Mouse (Mus musculus): ENCODE results near the gene Tfb2m.

GRCm38 (mm10) chr1:179592972-179593371 lies 46.9 kb upstream of the Tfb2m start:
- peak; percentile 87 for TF ChIP-seq ZKSCAN1 (IDR thresholded peaks at IDR 0.05; ENCODE audit: borderline replicate concordance, low read depth, low read length)
- TF ChIP-seq POLR2A (IDR thresholded peaks at IDR 0.05; ENCODE audit: low read depth, low read length) = no peak
- no peak for TF ChIP-seq CHD1 (IDR thresholded peaks at IDR 0.05; ENCODE audit: low read depth, low read length)
- TF ChIP-seq MAX (IDR thresholded peaks at IDR 0.05; ENCODE audit: low read length) = no peak
- no peak for TF ChIP-seq E2F4 (IDR thresholded peaks at IDR 0.05; ENCODE audit: insufficient replicate concordance, low read depth, low read length)
- no peak for TF ChIP-seq EP300 (IDR thresholded peaks at IDR 0.05; ENCODE audit: low read length)
- TF ChIP-seq UBTF (IDR thresholded peaks at IDR 0.05; ENCODE audit: low read depth, low read length) = no peak
- peak; percentile 31 to 52 for TF ChIP-seq CTCF (conservative IDR thresholded peaks at IDR 0.05 in 1 of 2, IDR thresholded peaks at IDR 0.05 in 1 of 2; ENCODE audit: low read depth in 2 of 2, low read length in 2 of 2)
- no peak for TF ChIP-seq NRF1 (IDR thresholded peaks at IDR 0.05; ENCODE audit: low read depth, low read length)
- TF ChIP-seq ZC3H11A (IDR thresholded peaks at IDR 0.05; ENCODE audit: low read depth, low read length) = no peak
- TF ChIP-seq USF1 (IDR thresholded peaks at IDR 0.05; ENCODE audit: low read depth, low read length) = no peak
- TF ChIP-seq MEF2A (IDR thresholded peaks at IDR 0.05; ENCODE audit: borderline replicate concordance, low read depth, low read length) = no peak

Measured in CH12.LX (cell line).